Mouse (Mus musculus) myocyte (in vitro differentiated cells): ENCODE results near the gene Stra6. TPM values are rescaled to one million over a fixed set of nuclear protein-coding genes. Genes with fewer than 3 reads are reported as not detected.
A peak's percentile ranks its signal among the peaks of the same experiment; 100 is the strongest.

Experiments
- H3K27me3 ChIP-seq: one replicate; pipeline ENCODE4 v1.6.1; 2011; ENCODE audit not compliant: control insufficient read depth, insufficient read depth, insufficient read length
- H3K36me3 ChIP-seq: one replicate; pipeline ENCODE4 v1.6.1; 2011; ENCODE audit not compliant: control insufficient read depth, insufficient read depth
- H3K4me2 ChIP-seq: one replicate; pipeline ENCODE4 v1.6.1; 2011; ENCODE audit warnings: low read depth, control low read depth
- H3K4me3 ChIP-seq: one replicate; pipeline ENCODE4 v1.5.1; 2011; ENCODE audit warnings: mild to moderate bottlenecking, control low read depth, moderate library complexity
- H3K79me2 ChIP-seq: one replicate; pipeline ENCODE4 v1.6.1; 2011; ENCODE audit not compliant: control insufficient read depth, insufficient read depth
- H3ac ChIP-seq: one replicate; pipeline ENCODE4 v1.6.1; 2011; ENCODE audit not compliant: control insufficient read depth, insufficient read length
- CEBPB ChIP-seq: IDR thresholded peaks from 2 replicates; pipeline ENCODE4 v1.6.1; 2011; ENCODE audit warnings: mild to moderate bottlenecking, moderate library complexity; ENCODE audit not compliant: poor library complexity, insufficient read depth, severe bottlenecking
- E2F4 ChIP-seq: IDR thresholded peaks from one replicate; pipeline ENCODE4 v1.6.1; 2011; ENCODE audit warnings: mild to moderate bottlenecking, control low read depth, moderate library complexity; ENCODE audit not compliant: insufficient read depth
- MAX ChIP-seq: IDR thresholded peaks from one replicate; pipeline ENCODE4 v1.6.1; 2011; ENCODE audit warnings: low read depth, mild to moderate bottlenecking, control low read depth
- MYOD1 ChIP-seq, 3 experiments: IDR thresholded peaks; one replicate each; pipeline ENCODE4 v1.6.1; 2011; ENCODE audit warnings: control low read depth in 2 of 3, low read depth in 2 of 3, mild to moderate bottlenecking in 2 of 3, moderate library complexity in 1 of 3; ENCODE audit not compliant: insufficient read length in 2 of 3, control insufficient read depth in 1 of 3
- MYOG ChIP-seq, 3 experiments: IDR thresholded peaks; one replicate each; pipeline ENCODE4 v1.6.1; 2011; ENCODE audit warnings: control low read depth in 2 of 3, low read depth in 2 of 3, mild to moderate bottlenecking in 2 of 3; ENCODE audit not compliant: insufficient read length in 2 of 3, control insufficient read depth in 1 of 3, insufficient read depth in 1 of 3
- POLR2A ChIP-seq: IDR thresholded peaks from one replicate; pipeline ENCODE4 v1.6.1; 2011; ENCODE audit warnings: low read depth, mild to moderate bottlenecking, control low read depth, moderate library complexity; ENCODE audit not compliant: insufficient read length
- POLR2AphosphoS2 ChIP-seq: IDR thresholded peaks from one replicate; pipeline ENCODE4 v1.6.1; 2011; ENCODE audit warnings: low read depth, control low read depth; ENCODE audit not compliant: insufficient read length
- REST ChIP-seq: IDR thresholded peaks from one replicate; pipeline ENCODE4 v1.6.1; 2011; ENCODE audit warnings: mild to moderate bottlenecking, control low read depth, moderate library complexity; ENCODE audit not compliant: insufficient read depth, insufficient read length
- SRF ChIP-seq: IDR thresholded peaks from one replicate; pipeline ENCODE4 v1.6.1; 2011; ENCODE audit warnings: low read depth; ENCODE audit not compliant: control insufficient read depth, insufficient read length
- TCF12 ChIP-seq: IDR thresholded peaks from one replicate; pipeline ENCODE4 v1.6.1; 2011; ENCODE audit warnings: mild to moderate bottlenecking, control low read depth; ENCODE audit not compliant: poor library complexity, insufficient read depth, severe bottlenecking
- TCF3 ChIP-seq: IDR thresholded peaks from one replicate; pipeline ENCODE4 v1.6.1; 2011; ENCODE audit warnings: low read depth, control low read depth; ENCODE audit not compliant: insufficient read length
- USF1 ChIP-seq: IDR thresholded peaks from one replicate; pipeline ENCODE4 v1.6.1; 2011; ENCODE audit warnings: low read depth, mild to moderate bottlenecking, control low read depth, moderate library complexity
- polyA plus RNA-seq: library from polyadenylated mRNA; unstranded; fragments of >200 nt; fragmentation: generic; extraction: Trizol; gene quantifications from one replicate; pipeline ENCODE4 v1.2.1, GENCODE M21; 2012; ENCODE audit warnings: missing spikeins

Gene Stra6
- polyA plus RNA-seq, 1 experiment = 0.64 TPM

GRCm38 (mm10) chr9:58053544-58053943 is 10.0 kb upstream of the Stra6 start:
- Histone ChIP-seq H3K27me3 (peaks cover 10% of the 10 kb centered on the region), H3ac (no peak overlapping the region), H3K79me2 (no peaks in the 10 kb centered on the region), H3K4me2 (no peak overlapping the region), H3K36me3 (no peaks in the 10 kb centered on the region), H3K4me3 (no peak overlapping the region)
- no peak for TF ChIP-seq E2F4
- no peak for TF ChIP-seq TCF3
- no peak for TF ChIP-seq MYOD1 (IDR thresholded peaks at IDR 0.05; ENCODE audit: control insufficient read depth in 1 of 3, insufficient read length in 2 of 3, low read depth in 2 of 3)
- no peak for TF ChIP-seq MYOG (IDR thresholded peaks at IDR 0.05; ENCODE audit: control insufficient read depth in 1 of 3, insufficient read depth in 1 of 3, insufficient read length in 2 of 3, low read depth in 2 of 3)
- no peak for TF ChIP-seq TCF12
- TF ChIP-seq CEBPB = no peak
- no peak for TF ChIP-seq MAX
- no peak for TF ChIP-seq POLR2A
- TF ChIP-seq REST = no peak
- TF ChIP-seq USF1 = no peak
- TF ChIP-seq POLR2AphosphoS2 = no peak

- no peak for TF ChIP-seq MYOG (IDR thresholded peaks at IDR 0.05; ENCODE audit: control insufficient read depth in 1 of 3, insufficient read depth in 1 of 3, insufficient read length in 2 of 3, low read depth in 2 of 3)
- Histone ChIP-seq H3K36me3 (no peaks in the 10 kb centered on the region), H3K27me3 (peaks cover 8% of the 10 kb centered on the region)
Measured at GRCm38 (mm10) chr9:58054032-58054431, 9.6 kb upstream of the Stra6 start.

GRCm38 (mm10) chr9:58055666-58056065 is 7.9 kb upstream of the Stra6 start:
- no peak for TF ChIP-seq POLR2A
- TF ChIP-seq CEBPB = no peak
- TF ChIP-seq POLR2AphosphoS2 = no peak
- no peak for TF ChIP-seq E2F4
- no peak for TF ChIP-seq USF1
- no peak for TF ChIP-seq TCF3
- peaks cover 5% of the 10 kb centered on the region for H3K27me3 ChIP-seq
- H3K4me3 ChIP-seq = no peak overlapping the region
- H3K79me2 ChIP-seq = no peaks in the 10 kb centered on the region
- no peak overlapping the region for H3K4me2 ChIP-seq
- H3ac ChIP-seq = no peak overlapping the region
- H3K36me3 ChIP-seq = no peaks in the 10 kb centered on the region

More at GRCm38 (mm10) chr9:58054032-58054431, 9.6 kb upstream of the Stra6 start:
- H3ac ChIP-seq = no peak overlapping the region
- no peak overlapping the region for H3K4me3 ChIP-seq
- H3K4me2 ChIP-seq = no peak overlapping the region
- H3K79me2 ChIP-seq = no peaks in the 10 kb centered on the region

- Histone ChIP-seq H3K27me3 (peaks cover 31% of the 10 kb centered on the region), H3K4me2 (no peak overlapping the region)
Measured at GRCm38 (mm10) chr9:58059920-58060319, 3.7 kb upstream of the Stra6 start.

GRCm38 (mm10) chr9:58060677-58061667 is 2.6 kb upstream of the Stra6 start:
- no peak overlapping the region for H3K4me3 ChIP-seq
- H3ac ChIP-seq = no peak overlapping the region
- TF ChIP-seq POLR2A (no peak), REST (peak; percentile 91)
- no peaks in the 10 kb centered on the region for H3K36me3 ChIP-seq
- H3K4me2 ChIP-seq = no peak overlapping the region
- no peaks in the 10 kb centered on the region for H3K79me2 ChIP-seq
- peaks cover 40% of the 10 kb centered on the region for H3K27me3 ChIP-seq

More at GRCm38 (mm10) chr9:58059920-58060319, 3.7 kb upstream of the Stra6 start:
- H3K4me3 ChIP-seq = no peak overlapping the region
- H3K36me3 ChIP-seq = no peaks in the 10 kb centered on the region
- no peak for TF ChIP-seq POLR2A
- TF ChIP-seq POLR2AphosphoS2 = no peak
- no peak for TF ChIP-seq E2F4
- TF ChIP-seq MYOG (IDR thresholded peaks at IDR 0.05; ENCODE audit: control insufficient read depth in 1 of 3, insufficient read depth in 1 of 3, insufficient read length in 2 of 3, low read depth in 2 of 3) = no peak
- TF ChIP-seq MAX = no peak
- no peak for TF ChIP-seq REST
- TF ChIP-seq SRF = no peak
- TF ChIP-seq USF1 = no peak
- TF ChIP-seq TCF3 = no peak
- no peak for TF ChIP-seq CEBPB
- TF ChIP-seq TCF12 = no peak
- TF ChIP-seq MYOD1 (IDR thresholded peaks at IDR 0.05; ENCODE audit: control insufficient read depth in 1 of 3, insufficient read length in 2 of 3, low read depth in 2 of 3) = no peak
- H3K79me2 ChIP-seq = no peaks in the 10 kb centered on the region
- H3ac ChIP-seq = no peak overlapping the region
